Mouse (Mus musculus) urinary bladder, postnatal 36 days (tissue): ENCODE measurements at regions not wholly inside any gene's neighbourhood (a gene's known extent, or its start where the extent isn't known, plus 50 kb on each side); places are given as distances from the start of the nearest gene placed in this dataset.

Experiments used
- DNase-seq, 2 experiments: peaks; one replicate each; pipeline ENCODE4 v3.0.0; 2022; ENCODE audit warnings: low spot score in 2 of 2, mixed read lengths in 1 of 2

DNA sequence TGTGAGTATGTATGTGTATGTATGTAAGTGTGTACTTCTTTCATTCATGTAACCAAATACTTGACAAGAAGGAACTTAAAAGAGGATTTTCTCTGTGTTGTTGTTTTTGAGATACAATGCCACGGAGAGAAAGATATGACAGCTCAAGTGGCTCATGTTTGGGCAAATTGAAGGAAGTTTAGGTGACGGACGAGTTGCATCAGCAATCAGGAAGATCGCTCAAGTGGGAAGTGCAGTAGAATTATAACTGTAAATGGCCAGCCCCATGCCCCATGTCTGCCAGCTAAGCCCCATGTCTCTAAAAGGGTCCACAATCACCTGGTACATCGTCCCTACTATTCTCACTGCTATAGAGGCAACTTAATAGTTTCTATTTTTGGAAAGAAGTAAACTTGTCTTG lies 896.6 kb upstream of the Lrrc6 start:
- DNase-seq: no peak

DNA sequence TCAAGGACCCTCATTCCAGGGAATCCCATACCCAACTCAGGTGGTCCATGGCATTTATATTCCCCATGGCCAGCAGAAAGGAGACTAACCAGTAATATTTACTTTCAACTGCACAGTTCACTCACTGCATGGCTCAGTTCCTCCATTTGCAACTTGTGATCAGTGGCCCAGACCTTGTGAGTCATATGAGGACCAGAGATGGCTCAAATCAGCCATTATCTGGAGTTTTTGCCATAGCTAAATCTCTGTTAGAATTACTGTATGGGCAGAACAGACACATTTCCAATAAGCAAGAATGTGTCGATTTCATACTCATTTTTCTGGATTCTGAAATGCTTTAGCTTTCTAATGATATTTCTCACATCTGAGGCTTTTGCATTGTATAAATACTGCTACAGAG lies 894.4 kb upstream of the Lrrc6 start:
- DNase-seq: no peak

DNA sequence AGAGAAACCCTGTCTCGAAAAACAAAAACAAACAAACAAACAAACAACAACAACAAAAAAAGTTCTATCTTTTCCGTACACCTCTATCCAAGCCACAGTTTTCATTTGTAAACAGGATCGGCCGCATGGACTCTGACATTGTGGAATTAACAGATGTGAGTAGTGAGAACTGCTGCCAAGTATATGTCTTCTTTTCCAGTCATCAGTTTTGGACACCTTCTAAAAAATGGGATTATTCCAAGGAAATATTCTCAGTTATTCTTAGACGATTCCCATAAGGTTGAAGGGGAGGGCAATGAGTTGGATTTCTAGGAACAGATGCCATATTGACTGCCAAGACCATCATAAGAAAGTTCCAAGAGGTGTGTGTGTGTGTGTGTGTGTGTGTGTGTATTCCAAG lies 891.2 kb upstream of the Lrrc6 start:
- DNase-seq: no peak

DNA sequence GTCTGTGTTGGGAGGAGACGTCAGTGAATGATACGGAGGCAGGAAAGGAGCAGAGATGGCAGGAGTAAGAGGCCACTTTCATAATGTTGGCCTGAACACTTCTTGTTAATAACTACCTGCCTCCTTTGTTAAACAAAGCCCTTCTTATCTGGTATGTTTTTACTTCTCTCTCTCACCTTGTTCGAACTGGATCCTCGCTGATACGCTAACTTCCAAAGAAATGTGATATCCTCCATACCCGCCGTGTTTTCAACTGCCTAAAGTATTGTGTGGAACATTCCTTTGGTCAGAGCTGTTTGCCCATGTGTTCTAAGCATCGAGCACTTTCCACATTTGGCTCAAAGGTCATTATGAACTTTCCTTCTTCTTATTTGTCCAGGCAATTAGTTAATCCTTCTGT lies 887.8 kb upstream of the Lrrc6 start:
- no peak for DNase-seq

DNA sequence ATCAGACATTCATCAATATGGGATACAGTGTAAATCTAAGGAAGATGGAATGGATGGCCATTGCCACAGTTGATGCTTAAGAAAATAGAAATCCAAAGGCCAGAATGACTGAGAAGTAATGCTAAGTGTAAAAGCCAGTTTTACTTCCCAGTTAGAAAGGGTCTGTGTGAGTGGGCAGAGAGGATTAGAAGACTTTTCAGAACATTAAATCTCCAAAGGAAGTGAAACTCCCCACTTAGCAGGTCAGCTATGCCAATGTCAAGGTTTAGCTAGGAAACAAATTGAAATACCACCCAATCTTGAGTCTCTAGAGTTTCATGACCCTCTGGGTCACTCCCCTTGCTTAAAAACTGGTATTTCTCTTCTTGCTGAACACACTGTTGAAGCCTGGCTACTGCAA lies 886.2 kb upstream of the Lrrc6 start:
- no peak for DNase-seq

DNA sequence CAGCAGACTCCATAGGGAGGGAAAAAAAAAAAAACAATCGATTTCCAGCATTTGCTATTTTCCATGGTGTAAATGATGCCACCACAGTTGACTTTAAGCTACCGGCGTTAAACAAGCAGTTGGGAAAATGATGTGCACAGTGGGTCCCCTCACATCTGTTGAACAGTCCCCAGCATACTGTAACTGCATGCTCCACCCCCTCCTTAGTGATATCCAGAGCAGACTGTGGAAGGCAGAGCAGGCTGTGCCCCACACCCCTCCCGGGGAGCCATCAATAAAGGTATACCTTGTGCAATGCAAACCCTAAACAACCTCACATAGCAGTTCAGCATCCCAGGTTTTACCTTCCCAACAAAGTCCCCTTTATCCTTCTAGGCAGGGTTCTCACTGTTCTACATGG lies 872.9 kb upstream of the Lrrc6 start:
- DNase-seq: no peak

DNA sequence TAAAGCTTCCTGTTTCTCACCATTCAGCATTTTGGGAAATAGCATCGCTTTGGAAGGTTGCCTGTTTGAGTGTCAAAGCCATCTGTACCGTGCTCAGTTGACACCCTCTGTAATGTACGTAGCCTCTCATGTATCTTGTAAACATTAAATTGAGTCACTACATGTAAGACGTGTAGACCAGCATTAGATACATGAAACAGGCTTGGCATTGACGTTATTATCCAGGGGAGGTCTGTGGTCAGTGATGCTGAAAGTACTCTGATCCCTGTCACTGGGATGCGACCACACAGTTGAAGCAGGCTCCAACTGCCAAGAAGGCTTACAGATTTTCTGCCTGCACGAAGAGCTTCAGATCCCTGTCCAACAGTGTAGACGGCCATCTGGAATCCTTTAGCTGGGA lies 872.3 kb upstream of the Lrrc6 start:
- DNase-seq: no peak

DNA sequence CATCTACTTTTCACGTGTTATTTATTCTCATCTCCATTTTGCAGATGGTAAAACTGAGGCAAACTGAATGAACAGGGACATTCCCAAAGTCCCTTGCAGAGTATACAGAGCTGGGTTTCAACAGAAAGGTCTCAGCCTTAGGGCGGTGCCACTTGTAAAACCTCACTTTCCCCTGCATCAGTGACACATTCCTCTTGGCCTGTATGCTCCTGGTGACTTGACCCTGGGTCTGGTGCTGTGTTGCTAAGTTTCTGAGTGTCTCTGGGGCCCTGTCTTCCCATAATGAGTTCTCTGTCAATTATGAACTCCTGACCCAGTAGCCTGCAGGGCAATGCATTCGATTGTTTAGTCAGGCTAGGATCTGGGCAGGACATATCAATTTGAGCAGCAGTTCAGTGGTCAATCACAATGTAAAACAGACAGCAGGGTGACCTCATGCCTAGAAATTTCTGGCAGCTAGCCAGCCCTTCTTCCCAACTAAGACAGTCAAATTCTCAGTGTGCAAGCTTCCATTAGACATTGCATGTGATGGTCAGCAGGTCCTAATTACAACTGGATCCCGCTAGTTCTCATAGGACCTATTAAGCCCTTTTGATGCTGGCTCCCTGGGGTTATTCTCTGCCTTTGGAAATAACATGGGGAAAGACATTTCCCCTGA lies 863.5 kb upstream of the Lrrc6 start:
- no peak for DNase-seq

DNA sequence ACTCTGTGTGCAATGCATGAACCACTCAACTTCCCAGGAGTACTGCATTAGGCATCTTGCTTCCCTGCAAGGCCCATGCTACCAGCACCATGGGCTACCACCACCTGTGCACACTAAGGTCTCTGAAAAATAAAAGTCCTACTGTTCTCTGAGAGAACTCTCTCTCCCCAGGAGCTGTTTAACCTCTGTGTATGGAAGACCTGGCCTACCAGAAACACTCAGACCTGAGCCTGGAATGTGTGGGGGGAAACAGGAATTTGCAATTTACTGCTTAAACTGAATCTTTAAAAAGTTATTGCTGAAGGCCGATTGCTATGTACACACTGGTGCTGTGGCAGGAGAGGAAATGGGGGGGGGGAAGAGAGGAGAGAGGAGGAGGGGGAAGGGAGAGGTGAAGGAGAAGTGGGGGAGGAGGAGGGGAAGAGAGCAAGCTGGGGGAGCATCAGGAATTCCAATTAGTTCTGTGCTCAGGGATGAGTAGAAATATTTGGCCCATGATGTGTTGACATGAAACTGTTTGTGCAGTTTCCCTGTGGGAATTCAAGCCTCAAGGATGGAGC lies 860.4 kb upstream of the Lrrc6 start:
- DNase-seq: no peak

DNA sequence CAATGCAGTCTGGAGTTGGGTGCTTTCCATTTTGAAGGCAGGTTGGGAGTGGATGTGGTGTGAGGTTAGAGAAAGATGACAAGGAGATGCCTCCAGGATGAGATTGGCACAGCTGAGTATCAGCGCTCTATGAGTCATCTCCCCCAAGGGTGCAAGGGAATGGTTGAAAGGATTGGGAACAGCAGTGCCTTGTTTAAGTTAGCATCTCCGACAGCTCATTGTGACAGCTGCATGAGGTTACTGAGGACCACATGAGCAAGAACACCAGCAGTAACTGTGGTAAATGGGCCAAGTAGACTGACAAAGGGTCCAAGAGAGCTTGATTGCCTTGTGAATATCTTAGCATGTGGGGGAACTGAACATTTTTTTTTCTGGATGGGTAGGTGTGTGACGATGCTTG lies 857.2 kb upstream of the Lrrc6 start:
- no peak for DNase-seq

DNA sequence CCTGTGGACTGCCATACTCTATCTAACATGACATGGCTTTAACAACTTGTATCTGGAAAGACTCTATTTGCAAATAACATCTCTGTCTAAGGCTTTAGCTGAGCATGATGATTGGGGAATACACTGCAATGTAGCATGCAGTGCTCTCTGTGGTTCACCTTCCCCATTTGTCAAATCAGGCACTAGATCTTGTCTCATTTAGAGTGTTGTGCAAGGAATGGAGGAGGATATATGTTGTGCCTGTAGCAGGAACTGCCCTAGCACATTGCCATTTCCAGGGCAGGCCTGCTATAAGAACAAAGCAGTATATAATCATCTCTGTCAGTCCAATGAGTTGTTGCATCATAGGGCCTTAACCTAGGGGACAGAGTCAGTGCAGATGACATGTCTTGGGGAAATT lies 854.6 kb upstream of the Lrrc6 start:
- DNase-seq: no peak

DNA sequence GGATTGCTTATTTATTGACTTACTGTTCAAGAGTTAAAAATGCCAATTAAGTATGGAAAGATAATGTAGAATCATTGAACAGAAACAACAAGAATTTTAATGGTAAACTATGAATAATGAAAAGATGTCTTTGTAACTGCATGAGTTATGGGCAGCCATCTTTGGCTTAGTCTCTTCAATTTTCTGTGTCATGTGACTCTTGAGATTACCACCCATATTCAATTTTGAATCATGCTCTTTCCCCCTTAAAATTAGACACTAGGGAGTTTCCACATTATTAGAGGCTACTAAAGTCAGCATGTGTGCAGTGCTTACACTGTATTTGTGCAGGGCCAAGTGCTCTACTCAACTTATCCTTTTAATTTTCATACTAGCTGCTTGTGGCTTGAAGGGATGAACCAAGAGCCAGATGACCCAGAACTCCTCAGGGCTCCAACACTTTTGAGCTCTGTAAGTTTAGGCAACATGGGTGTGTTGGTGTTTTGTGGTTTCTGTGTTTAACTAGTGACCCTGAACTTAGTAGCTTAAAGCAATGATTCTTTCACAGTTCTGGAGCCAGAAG lies 854.0 kb upstream of the Lrrc6 start:
- DNase-seq: no peak

DNA sequence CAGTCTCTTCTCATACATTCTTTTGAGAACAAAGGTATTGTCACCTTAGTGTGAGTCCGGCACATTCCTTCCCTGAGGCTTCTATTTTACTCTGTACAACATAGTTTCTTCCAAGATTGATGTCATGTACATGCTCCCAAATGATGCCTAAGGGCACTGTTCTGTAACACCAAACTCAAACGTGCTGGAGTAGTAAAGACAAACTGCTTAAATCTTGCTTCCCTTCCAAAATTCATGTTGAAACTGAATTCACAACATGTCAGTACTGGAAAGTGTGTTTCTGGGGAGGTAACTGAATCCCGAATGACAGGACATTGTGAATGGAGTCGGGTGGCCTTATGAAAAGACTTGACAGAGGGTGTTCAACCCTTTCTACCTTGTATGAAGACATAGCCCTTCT lies 848.8 kb upstream of the Lrrc6 start:
- no peak for DNase-seq

DNA sequence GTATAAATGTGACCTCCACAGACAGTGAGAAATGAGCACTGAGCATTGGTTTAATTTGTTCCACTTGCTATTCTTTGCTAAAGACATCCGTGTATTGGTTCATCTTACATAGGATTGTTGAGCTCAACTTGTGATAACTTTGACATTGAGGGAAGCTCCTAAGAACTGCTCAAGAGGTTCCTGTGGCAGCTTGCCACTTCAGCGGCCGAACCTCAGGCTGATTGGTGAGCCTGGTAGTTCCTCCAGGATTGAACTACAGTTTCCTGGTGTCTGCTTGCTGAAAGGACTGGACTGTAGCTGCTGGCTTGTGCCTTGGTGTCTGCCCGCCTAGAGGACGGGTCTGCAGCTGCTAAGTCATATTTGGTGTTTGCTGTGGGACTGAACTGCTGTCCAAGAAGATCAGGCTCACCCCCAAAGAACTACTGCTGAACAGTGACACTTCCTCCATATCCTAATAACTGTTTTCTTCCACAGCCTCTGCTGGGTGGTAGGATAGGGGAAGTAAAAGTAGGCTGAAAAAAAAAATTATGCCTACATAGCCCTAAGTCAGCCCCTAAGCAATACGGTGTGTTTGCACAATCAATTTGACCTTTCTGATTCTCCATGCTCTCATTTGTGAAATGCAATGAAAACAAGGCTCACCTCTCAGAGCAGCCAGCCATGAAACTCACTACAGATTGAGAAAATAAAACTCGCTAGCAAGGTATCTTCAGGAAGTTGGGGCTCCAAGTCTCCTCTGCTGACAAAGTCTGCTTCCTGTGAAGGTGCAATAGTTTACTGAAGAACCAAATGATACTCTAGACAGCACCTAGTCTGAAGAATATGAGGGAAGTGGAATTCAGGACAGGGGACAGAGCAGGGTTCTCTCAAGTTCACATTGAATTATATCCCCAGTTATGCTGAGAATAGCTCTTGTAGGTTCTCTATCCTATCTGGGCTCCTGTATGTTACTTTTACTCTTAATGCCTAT lies 844.8 kb upstream of the Lrrc6 start:
- DNase-seq: no peak

DNA sequence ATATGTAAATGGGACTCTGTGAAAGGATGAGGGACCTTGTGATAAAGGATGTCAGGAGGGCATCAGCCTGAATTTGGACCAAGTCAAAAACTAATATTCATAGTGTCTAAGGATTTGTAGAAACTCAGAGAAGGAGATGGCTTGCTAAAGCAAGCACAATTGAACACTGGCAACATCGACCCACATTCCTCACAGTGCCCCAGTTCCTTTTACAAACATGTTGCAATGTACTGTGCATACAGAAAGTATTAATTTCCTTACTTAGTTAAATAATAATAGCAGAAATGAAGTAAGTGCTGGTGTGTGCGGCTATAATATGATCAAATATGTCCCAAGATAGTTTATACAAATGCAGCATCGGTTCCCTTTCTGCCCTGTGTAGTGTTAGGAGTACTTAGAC lies 841.3 kb upstream of the Lrrc6 start:
- DNase-seq: no peak

DNA sequence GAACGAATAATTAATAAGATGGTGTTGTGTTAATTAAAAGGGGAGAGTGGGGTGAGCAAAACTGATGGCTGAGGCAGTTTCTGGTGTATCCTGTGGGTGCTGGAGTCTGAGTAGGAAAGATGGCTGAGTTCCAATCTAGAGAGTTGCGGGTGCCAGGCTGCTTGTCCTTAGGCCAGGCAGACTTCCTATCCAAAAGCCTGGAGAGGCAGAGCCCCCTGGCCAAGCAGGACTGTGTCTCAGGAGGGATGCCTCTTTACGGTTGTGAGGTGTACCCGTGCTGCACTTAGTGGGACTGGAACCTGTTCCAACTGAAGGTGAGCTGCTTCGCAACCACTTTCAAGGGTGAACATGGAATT lies 836.3 kb upstream of the Lrrc6 start:
- no peak for DNase-seq

DNA sequence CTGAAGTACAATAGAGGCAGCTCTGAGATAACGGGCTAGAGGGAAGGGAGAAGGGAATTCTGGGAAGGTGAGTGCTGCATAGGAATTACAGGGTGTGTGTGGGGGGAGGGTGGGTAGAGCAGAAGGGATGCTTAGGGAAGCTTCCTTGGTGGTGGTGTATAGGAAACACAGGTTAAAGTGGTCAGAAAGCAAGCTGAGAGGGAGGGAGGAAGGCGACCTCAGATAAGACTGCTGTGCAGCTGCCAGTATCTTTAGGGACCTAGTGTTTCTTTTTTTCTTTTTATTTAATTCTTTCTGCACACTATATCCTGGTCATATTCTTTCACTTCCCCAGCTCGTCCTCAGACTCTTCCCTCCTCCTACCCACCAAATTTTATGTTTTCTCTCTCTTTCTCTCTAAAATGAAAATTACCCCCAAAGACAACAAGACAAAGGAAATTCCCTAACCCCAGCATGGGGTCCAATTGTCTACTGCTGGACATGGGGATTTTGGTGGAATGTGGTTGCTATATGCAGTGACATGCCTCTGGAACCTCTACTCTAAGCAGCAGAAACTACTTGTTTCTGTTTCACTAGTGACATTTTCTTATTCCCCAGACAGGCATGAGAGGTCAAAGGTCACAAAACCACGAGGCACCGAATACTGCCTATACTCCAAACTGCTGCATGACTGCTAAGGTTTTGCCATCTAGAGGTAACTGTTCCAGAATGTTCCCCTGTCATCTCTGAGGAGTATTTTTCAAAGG lies 835.8 kb upstream of the Lrrc6 start:
- DNase-seq: no peak

DNA sequence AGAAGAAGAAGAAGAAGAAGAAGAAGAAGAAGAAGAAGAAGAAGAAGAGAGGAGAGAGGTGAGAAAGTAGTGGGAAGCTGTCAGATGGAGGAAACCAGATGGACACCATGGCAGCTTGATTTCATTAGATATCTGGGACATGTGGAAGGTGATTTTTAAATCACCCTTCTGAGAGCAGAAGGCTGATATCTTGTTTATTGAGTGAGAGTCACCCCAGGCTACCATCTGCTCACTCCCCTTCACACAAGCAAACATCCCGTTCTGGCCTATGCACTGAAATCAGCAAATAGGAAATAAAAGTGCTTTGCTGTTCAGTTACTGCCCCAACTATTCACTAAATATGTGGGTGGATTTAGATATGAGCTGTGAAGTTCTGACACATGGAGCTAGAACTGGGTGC lies 831.8 kb upstream of the Lrrc6 start:
- no peak for DNase-seq

DNA sequence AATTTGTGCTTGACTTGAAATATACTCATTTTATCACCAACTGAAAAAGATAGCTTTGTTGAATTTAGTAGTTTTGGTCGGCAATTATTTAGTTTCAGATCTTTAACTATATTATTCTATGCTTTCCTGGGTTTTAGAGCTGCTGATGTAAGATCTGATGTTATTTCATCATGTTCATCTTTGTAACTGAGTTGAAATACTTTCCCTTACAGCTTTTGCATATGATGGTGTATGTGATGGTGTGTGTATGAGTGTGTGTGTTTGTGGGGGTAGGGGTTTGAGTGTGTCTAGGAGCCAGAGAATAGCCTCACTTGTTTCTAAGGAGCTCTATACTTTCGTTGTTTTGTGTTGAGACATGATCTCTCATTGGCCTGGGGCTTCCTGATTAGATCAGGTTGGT lies 819.6 kb upstream of the Lrrc6 start:
- DNase-seq: no peak

DNA sequence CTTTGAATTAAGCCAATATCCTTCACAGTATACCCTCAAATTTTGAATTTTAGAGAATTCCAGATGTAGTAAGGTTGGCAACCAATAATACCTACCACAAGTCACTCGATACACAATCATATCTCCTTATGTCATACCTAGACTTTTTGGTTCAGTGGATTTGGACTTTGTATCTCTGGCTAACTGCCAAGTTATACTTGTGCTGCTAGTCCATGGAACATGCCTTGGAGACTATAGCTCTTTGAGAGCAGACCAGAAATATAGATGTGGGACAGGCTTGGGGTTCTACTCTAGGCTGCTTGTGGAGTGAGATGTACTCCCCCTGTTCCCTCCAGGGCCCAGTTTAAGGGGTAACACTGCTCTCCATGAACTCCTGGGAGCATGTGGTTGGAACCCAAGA lies 814.5 kb upstream of the Lrrc6 start:
- DNase-seq: no peak

DNA sequence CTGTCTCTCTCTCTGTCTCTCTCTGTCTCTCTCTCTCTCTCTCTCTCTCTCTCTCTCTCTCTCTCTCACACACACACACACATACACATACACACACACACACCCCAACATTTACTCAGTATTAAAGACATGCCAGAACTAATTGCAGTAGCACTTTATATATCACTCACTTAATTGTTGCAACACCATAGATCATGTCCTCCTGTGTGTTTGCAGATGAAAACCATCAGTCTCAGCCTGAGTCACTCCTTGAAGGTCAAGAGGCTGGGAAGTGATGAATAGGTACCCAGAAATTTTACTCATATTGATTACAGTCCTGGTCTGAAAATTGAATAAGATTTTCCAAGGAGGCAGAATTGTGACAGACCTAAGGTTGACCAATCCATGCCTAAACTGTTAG lies 812.9 kb upstream of the Lrrc6 start:
- no peak for DNase-seq

DNA sequence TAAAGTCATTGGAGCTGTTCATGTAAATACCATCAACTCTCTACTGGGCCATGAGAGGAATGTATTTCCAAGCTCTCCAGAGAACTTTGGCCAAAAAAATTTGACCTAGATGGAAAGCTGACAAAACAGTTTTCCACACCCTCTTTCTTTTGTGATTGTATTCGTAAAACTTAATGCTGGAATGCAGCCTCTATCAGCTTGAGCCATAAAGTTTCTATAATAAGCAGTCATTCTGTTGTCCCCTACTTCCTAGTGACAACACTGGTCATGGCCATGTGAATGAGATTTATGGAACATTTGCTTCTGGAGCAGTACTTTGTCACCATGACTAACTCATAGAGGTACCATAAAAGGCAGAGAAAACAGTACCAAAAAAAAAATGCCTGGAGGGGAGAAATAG lies 805.0 kb upstream of the Lrrc6 start:
- DNase-seq: no peak
